Mouse (Mus musculus) lung, postnatal 0 days (tissue): ENCODE measurements around the gene Zmym1. TPM values are rescaled to one million over a fixed set of nuclear protein-coding genes. Genes with fewer than 3 reads are reported as not detected.
A peak's percentile ranks its signal among the peaks of the same experiment; 100 is the strongest.

Source experiments
- ATAC-seq: fragments of 200-750 bp; cut with Nextera tagmentation; 2 replicates; pipeline ENCODE4 v1.8.0; 2017; ENCODE audit warnings: moderate library complexity
- DNase-seq: peaks from one replicate; pipeline ENCODE4 v3.0.0-alpha.2; 2016; ENCODE audit warnings: low spot score
- H3K27ac ChIP-seq: fragments of 300-500 bp; sonication (generic); 2 replicates; pipeline ENCODE4 v1.5.1; 2014; ENCODE audit warnings: antibody characterized with exemption, mild to moderate bottlenecking, low read length, mixed read lengths
- H3K27me3 ChIP-seq: fragments of 300-500 bp; sonication (generic); replicated peaks from 2 replicates; pipeline ENCODE4 v1.6.1; 2014; ENCODE audit warnings: low read length, mixed read lengths; ENCODE audit not compliant: insufficient read depth
- H3K36me3 ChIP-seq: fragments of 300-500 bp; sonication (generic); 2 replicates; pipeline ENCODE4 v1.6.1; 2014; ENCODE audit warnings: low read length, mixed read lengths; ENCODE audit not compliant: insufficient read depth
- H3K4me1 ChIP-seq: fragments of 300-500 bp; sonication (generic); 2 replicates; pipeline ENCODE4 v1.6.1; 2014; ENCODE audit warnings: antibody characterized with exemption, low read depth, low read length, mixed read lengths; ENCODE audit not compliant: insufficient read depth
- H3K4me2 ChIP-seq: fragments of 300-500 bp; sonication (generic); replicated peaks from 2 replicates; pipeline ENCODE4 v1.6.1; 2014; ENCODE audit warnings: low read depth, mild to moderate bottlenecking, low read length, moderate library complexity, mixed read lengths
- H3K4me3 ChIP-seq: fragments of 300-500 bp; sonication (generic); 2 replicates; pipeline ENCODE4 v1.5.1; 2014; ENCODE audit warnings: low read depth, low read length
- H3K9ac ChIP-seq: fragments of 300-500 bp; sonication (generic); replicated peaks from 2 replicates; pipeline ENCODE4 v1.6.1; 2014; ENCODE audit warnings: low read depth, mild to moderate bottlenecking
- H3K9me3 ChIP-seq: fragments of 300-500 bp; sonication (generic); 2 replicates; pipeline ENCODE4 v1.6.1; 2016; ENCODE audit warnings: low read length, mixed read lengths
- CTCF ChIP-seq: IDR thresholded peaks from 2 replicates; pipeline ENCODE4 v1.5.1; 2016; ENCODE audit warnings: antibody characterized with exemption, mild to moderate bottlenecking
- EP300 ChIP-seq: IDR thresholded peaks from 2 replicates; pipeline ENCODE4 v1.6.1; 2016; ENCODE audit warnings: antibody characterized with exemption, mild to moderate bottlenecking, control low read depth
- WGBS: fragments of 180-500 bp; shearing (Covaris S2); extraction: QIAGEN DNeasy Blood & Tissue Kit; methylation state at CpG from one replicate; pipeline ENCODE4 v1.1.7; 2014; 5-methylcytosine and 5-hydroxymethylcytosine counted together
- polyA plus RNA-seq: library from polyadenylated mRNA; unstranded; fragments of >200 nt; fragmentation: Nextera tagmentation; extraction: Ambion mirVana; gene quantifications from 2 replicates; pipeline ENCODE4 v1.2.1, GENCODE M21; 2015

Zmym1 gene
- polyA plus RNA-seq, 1 experiment from 2014 or later = 6.4 TPM

- 80% methylated on average over 8 of the region's 8 CpGs for WGBS
- Histone ChIP-seq H3K4me2 (no peak overlapping the region), H3K27ac (no peak overlapping the region), H3K27me3 (no peaks in the 10 kb centered on the region), H3K4me3 (no peak overlapping the region), H3K4me1 (no peaks in the 10 kb centered on the region), H3K9ac (no peak overlapping the region), H3K36me3 (peaks cover 32% of the 10 kb centered on the region), H3K9me3 (no peaks in the 10 kb centered on the region)
- DNase-seq = no peak
- TF ChIP-seq EP300 = no peak
- TF ChIP-seq CTCF = no peak
- ATAC-seq = no peak
These were observed 22.8 kb downstream of the Zmym1 start for GRCm38 (mm10) chr4:127037908-127038827.

- Histone ChIP-seq H3K4me2 (no peak overlapping the region), H3K9me3 (no peaks in the 10 kb centered on the region), H3K27me3 (no peaks in the 10 kb centered on the region), H3K4me1 (no peaks in the 10 kb centered on the region), H3K27ac (no peak overlapping the region), H3K9ac (no peak overlapping the region), H3K4me3 (no peak overlapping the region), H3K36me3 (peaks cover 38% of the 10 kb centered on the region)
- no peak for ATAC-seq
- 82% methylated on average over 3 of the region's 3 CpGs for WGBS
- TF ChIP-seq CTCF (no peak), EP300 (no peak)
- DNase-seq = no peak
These were observed 23.8 kb downstream of the Zmym1 start for GRCm38 (mm10) chr4:127037158-127037557.

- no peak overlapping the region for H3K27ac ChIP-seq
- no peak overlapping the region for H3K4me2 ChIP-seq
- ATAC-seq = 0 out of 2 replicates have a peak, but pooled peaks have one; percentile 44
- no peaks in the 10 kb centered on the region for H3K27me3 ChIP-seq
- no peak overlapping the region for H3K4me3 ChIP-seq
- no peaks in the 10 kb centered on the region for H3K9me3 ChIP-seq
- DNase-seq = peak; percentile 75
- peak; percentile 76 for TF ChIP-seq CTCF
- no peak for TF ChIP-seq EP300
- peaks cover 10% of the 10 kb centered on the region; the same call in 1 of the 2 replicates for H3K4me1 ChIP-seq
- WGBS = 62% methylated on average over 4 of the region's 4 CpGs
- peaks cover 54% of the 10 kb centered on the region; the same call in 1 of the 2 replicates for H3K36me3 ChIP-seq
- H3K9ac ChIP-seq = no peak overlapping the region
These were observed 33.4 kb downstream of the Zmym1 start for GRCm38 (mm10) chr4:127027228-127028190.

GRCm38 (mm10) chr4:127026826-127027225 lies 34.1 kb downstream of the Zmym1 start:
- no peak overlapping the region for H3K4me2 ChIP-seq
- DNase-seq = no peak
- H3K4me1 ChIP-seq = peaks cover 10% of the 10 kb centered on the region; the same call in 1 of the 2 replicates
- H3K9ac ChIP-seq = no peak overlapping the region
- H3K4me3 ChIP-seq = no peak overlapping the region
- WGBS = 86% methylated on average over 4 of the region's 4 CpGs
- no peaks in the 10 kb centered on the region for H3K27me3 ChIP-seq
- H3K27ac ChIP-seq = no peak overlapping the region
- H3K36me3 ChIP-seq = peaks cover 52% of the 10 kb centered on the region; the same call in 1 of the 2 replicates
- no peak for ATAC-seq
- H3K9me3 ChIP-seq = no peaks in the 10 kb centered on the region
- TF ChIP-seq CTCF (no peak), EP300 (no peak)

GRCm38 (mm10) chr4:127024240-127024639 lies 36.7 kb downstream of the Zmym1 start:
- Histone ChIP-seq H3K36me3 (peaks cover 33% of the 10 kb centered on the region; the same call in 1 of the 2 replicates), H3K9ac (peak overlapping the region; percentile 26; the same call in 1 of the 2 replicates), H3K4me3 (peak overlapping the region; percentile 100)

More at GRCm38 (mm10) chr4:127024240-127024639, 36.7 kb downstream of the Zmym1 start:
- DNase-seq = no peak
- no peak for ATAC-seq
- no peak for TF ChIP-seq EP300
- TF ChIP-seq CTCF = no peak
- 21% methylated on average over 1 of the region's 1 CpGs for WGBS
- no peak overlapping the region for H3K27ac ChIP-seq
- no peaks in the 10 kb centered on the region for H3K27me3 ChIP-seq
- H3K4me1 ChIP-seq = peaks cover 10% of the 10 kb centered on the region; the same call in 1 of the 2 replicates
- H3K9me3 ChIP-seq = no peaks in the 10 kb centered on the region
- H3K4me2 ChIP-seq = peak overlapping the region; percentile 61
